Mouse (Mus musculus): ENCODE data around the gene Rexo5.

DNA sequence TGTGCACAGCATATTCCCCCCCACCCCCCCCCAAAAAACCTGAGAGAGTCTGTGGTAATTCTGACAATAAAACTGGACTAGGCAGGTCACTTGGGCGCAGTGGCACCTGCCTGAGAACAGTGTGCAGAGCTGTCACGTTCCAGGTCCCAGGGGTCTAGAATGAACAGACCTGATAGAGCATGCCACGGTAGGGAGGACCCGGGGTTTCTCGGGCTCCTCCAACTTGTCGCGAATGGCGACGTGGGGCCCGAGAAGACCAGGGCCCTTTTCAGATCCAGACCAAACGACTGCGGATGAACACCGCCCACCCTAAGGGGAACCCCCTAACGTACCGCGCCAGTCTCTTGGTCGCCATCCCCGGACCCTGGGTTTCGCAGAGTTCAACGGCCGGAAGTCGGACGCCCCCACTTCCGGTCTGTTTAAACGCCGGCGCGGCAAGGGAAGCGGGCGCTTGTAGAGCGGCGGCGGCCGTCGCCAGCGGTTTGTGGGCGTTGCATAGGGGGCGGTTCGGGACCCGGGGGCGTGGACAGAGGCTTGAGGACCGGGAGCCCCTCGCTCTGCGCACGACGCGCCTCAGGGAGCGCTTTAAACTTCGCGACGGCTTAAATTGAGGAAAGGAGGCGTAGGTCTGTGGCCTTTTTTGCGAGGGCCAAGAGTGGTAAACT, at the start of gene Rexo5, which contains the start of gene Eri2:
- no peak for TF ChIP-seq CTCF (IDR thresholded peaks at IDR 0.05; ENCODE audit: low read depth, low read length)
- TF ChIP-seq GATA2 (IDR thresholded peaks at IDR 0.05; ENCODE audit: borderline replicate concordance, low read depth, low read length), result no peak
- no peak for TF ChIP-seq GATA1 (IDR thresholded peaks at IDR 0.05; ENCODE audit: borderline replicate concordance, low read length)
- TF ChIP-seq TAL1 (conservative IDR thresholded peaks at IDR 0.05; ENCODE audit: low read depth, low read length), result no peak
